Mouse (Mus musculus): ENCODE data around the gene Ltb.

Gene Ltb

GRCm38 (mm10) chr17:35231022-35231421 lies 36.8 kb downstream of the Ltb start:
- DNase-seq, result no peak

GRCm38 (mm10) chr17:35232043-35232442 lies 37.8 kb downstream of the Ltb start:
- DNase-seq, result peak; percentile 81 to 84

GRCm38 (mm10) chr17:35232659-35233058 lies 38.4 kb downstream of the Ltb start:
- no peak for DNase-seq

- peak; percentile 37 to 50 for DNase-seq
These were observed 39.1 kb downstream of the Ltb start, which contains the start of gene Atp6v1g2 for GRCm38 (mm10) chr17:35233114-35233980. Gene Atp6v1g2 (plus strand): TSS chr17:35233660.

GRCm38 (mm10) chr17:35234090-35234489 lies 39.9 kb downstream of the Ltb start:
- peak in 1 of 2 experiments; percentile 3 for DNase-seq

- peak; percentile 40 to 48 for DNase-seq
These were observed 40.7 kb downstream of the Ltb start for GRCm38 (mm10) chr17:35234903-35235302.

GRCm38 (mm10) chr17:35235614-35236389 lies 41.6 kb downstream of the Ltb start, which contains the start of gene Nfkbil1:
Gene Nfkbil1 (minus strand): TSS chr17:35235792.
- peak; percentile 93 to 95 for DNase-seq

GRCm38 (mm10) chr17:35236390-35236746 lies 42.1 kb downstream of the Ltb start:
- DNase-seq, result peak; percentile 94 to 95

GRCm38 (mm10) chr17:35236996-35237395 lies 42.8 kb downstream of the Ltb start:
- peak in 1 of 2 experiments; percentile 7 for DNase-seq

GRCm38 (mm10) chr17:35237504-35237903 lies 43.3 kb downstream of the Ltb start:
- DNase-seq, result peak in 1 of 2 experiments; percentile 3

- no peak for DNase-seq
These were observed 45.5 kb downstream of the Ltb start for GRCm38 (mm10) chr17:35239700-35240099.

- DNase-seq, result no peak
These were observed 46.4 kb downstream of the Ltb start for GRCm38 (mm10) chr17:35240384-35241304.

- peak; percentile 96 to 97 for DNase-seq
These were observed 47.2 kb downstream of the Ltb start, which contains the start of gene Ddx39b for GRCm38 (mm10) chr17:35241305-35242014. Gene Ddx39b (plus strand): TSS chr17:35241746.

- DNase-seq, result peak; percentile 76 to 81
These were observed 48.0 kb downstream of the Ltb start for GRCm38 (mm10) chr17:35242015-35242941.

GRCm38 (mm10) chr17:35243086-35243485 lies 48.8 kb downstream of the Ltb start:
- peak in 1 of 2 experiments; percentile 54 for DNase-seq

- no peak for DNase-seq
These were observed 50.8 kb downstream of the Ltb start for GRCm38 (mm10) chr17:35244999-35245398.
